Mouse (Mus musculus): Measurements from ENCODE around the gene Adamts9. TPM values are rescaled to one million over a fixed set of nuclear protein-coding genes. Genes with fewer than 3 reads are reported as not detected.

Adamts9 gene
- polyA plus RNA-seq, 1 experiment from 2014 or later = 0.85 TPM

GRCm38 (mm10) chr6:92968718-92969117, 25.4 kb upstream of the Adamts9 start:
- Histone ChIP-seq H3K27me3 (replicated peaks; ENCODE audit: control insufficient read depth, insufficient read depth, low read length) (no peaks in the 10 kb centered on the region), H3K4me1 (ENCODE audit: control insufficient read depth, insufficient read depth, low read length) (no peaks in the 10 kb centered on the region), H3K4me2 (ENCODE audit: low read length) (no peak overlapping the region), H3K36me3 (ENCODE audit: control insufficient read depth, insufficient read depth, low read length) (no peaks in the 10 kb centered on the region), H3K4me3 (ENCODE audit: low read depth, low read length) (no peak overlapping the region), H3K9ac (ENCODE audit: low read length) (no peak overlapping the region), H3K27ac (ENCODE audit: low read depth, low read length) (no peak overlapping the region), H3K9me3 (replicated peaks; ENCODE audit: control insufficient read depth, low read length) (no peaks in the 10 kb centered on the region)
- DNase-seq (ENCODE audit: low spot score) (no peak), ATAC-seq (no peak)
- WGBS = 80% methylated on average over 3 of the region's 3 CpGs

- H3K27me3 ChIP-seq (replicated peaks; ENCODE audit: control insufficient read depth, insufficient read depth, low read length) = no peaks in the 10 kb centered on the region
- H3K9ac ChIP-seq (ENCODE audit: low read length) = no peak overlapping the region
- no peaks in the 10 kb centered on the region for H3K4me1 ChIP-seq (ENCODE audit: control insufficient read depth, insufficient read depth, low read length)
- H3K9me3 ChIP-seq (replicated peaks; ENCODE audit: control insufficient read depth, low read length) = no peaks in the 10 kb centered on the region
- H3K36me3 ChIP-seq (ENCODE audit: control insufficient read depth, insufficient read depth, low read length) = no peaks in the 10 kb centered on the region
- WGBS = 82% methylated on average over 3 of the region's 3 CpGs
- DNase-seq (ENCODE audit: low spot score) = no peak
- H3K27ac ChIP-seq (ENCODE audit: low read depth, low read length) = no peak overlapping the region
- no peak overlapping the region for H3K4me2 ChIP-seq (ENCODE audit: low read length)
- no peak for ATAC-seq
- H3K4me3 ChIP-seq (ENCODE audit: low read depth, low read length) = no peak overlapping the region
Observed at GRCm38 (mm10) chr6:92968216-92968615, 24.9 kb upstream of the Adamts9 start.

- Histone ChIP-seq H3K4me1 (ENCODE audit: control insufficient read depth, insufficient read depth, low read length) (no peaks in the 10 kb centered on the region), H3K9me3 (replicated peaks; ENCODE audit: control insufficient read depth, low read length) (no peaks in the 10 kb centered on the region), H3K36me3 (ENCODE audit: control insufficient read depth, insufficient read depth, low read length) (no peaks in the 10 kb centered on the region), H3K9ac (ENCODE audit: low read length) (no peak overlapping the region), H3K27me3 (replicated peaks; ENCODE audit: control insufficient read depth, insufficient read depth, low read length) (no peaks in the 10 kb centered on the region), H3K4me2 (ENCODE audit: low read length) (no peak overlapping the region), H3K4me3 (ENCODE audit: low read depth, low read length) (no peak overlapping the region), H3K27ac (ENCODE audit: low read depth, low read length) (no peak overlapping the region)
- DNase-seq (ENCODE audit: low spot score) (no peak), ATAC-seq (no peak)
- WGBS = 70% methylated on average over 3 of the region's 3 CpGs
Observed at GRCm38 (mm10) chr6:92962966-92963365, 19.7 kb upstream of the Adamts9 start.

GRCm38 (mm10) chr6:92960997-92961396, 17.7 kb upstream of the Adamts9 start:
- ATAC-seq (no peak), DNase-seq (ENCODE audit: low spot score) (no peak)
- Histone ChIP-seq H3K9me3 (replicated peaks; ENCODE audit: control insufficient read depth, low read length) (no peaks in the 10 kb centered on the region), H3K4me3 (ENCODE audit: low read depth, low read length) (no peak overlapping the region), H3K9ac (ENCODE audit: low read length) (no peak overlapping the region), H3K4me2 (ENCODE audit: low read length) (no peak overlapping the region), H3K27ac (ENCODE audit: low read depth, low read length) (no peak overlapping the region), H3K4me1 (ENCODE audit: control insufficient read depth, insufficient read depth, low read length) (no peaks in the 10 kb centered on the region), H3K27me3 (replicated peaks; ENCODE audit: control insufficient read depth, insufficient read depth, low read length) (no peaks in the 10 kb centered on the region), H3K36me3 (ENCODE audit: control insufficient read depth, insufficient read depth, low read length) (no peaks in the 10 kb centered on the region)
- WGBS = 94% methylated on average over 6 of the region's 6 CpGs

- Histone ChIP-seq H3K36me3 (ENCODE audit: control insufficient read depth, insufficient read depth, low read length) (no peaks in the 10 kb centered on the region), H3K9me3 (replicated peaks; ENCODE audit: control insufficient read depth, low read length) (no peaks in the 10 kb centered on the region), H3K4me2 (ENCODE audit: low read length) (no peak overlapping the region), H3K4me3 (ENCODE audit: low read depth, low read length) (no peak overlapping the region), H3K27me3 (replicated peaks; ENCODE audit: control insufficient read depth, insufficient read depth, low read length) (no peaks in the 10 kb centered on the region), H3K27ac (ENCODE audit: low read depth, low read length) (no peak overlapping the region), H3K4me1 (ENCODE audit: control insufficient read depth, insufficient read depth, low read length) (no peaks in the 10 kb centered on the region), H3K9ac (ENCODE audit: low read length) (no peak overlapping the region)
- WGBS = 88% methylated on average over 2 of the region's 2 CpGs
- ATAC-seq (no peak), DNase-seq (ENCODE audit: low spot score) (no peak)
Observed at GRCm38 (mm10) chr6:92959416-92959815, 16.1 kb upstream of the Adamts9 start.

GRCm38 (mm10) chr6:92947337-92948042, 4.2 kb upstream of the Adamts9 start:
- DNase-seq (ENCODE audit: low spot score) (no peak), ATAC-seq (no peak)
- Histone ChIP-seq H3K9me3 (replicated peaks; ENCODE audit: control insufficient read depth, low read length) (no peaks in the 10 kb centered on the region; the same call in 1 of the 2 replicates), H3K27ac (ENCODE audit: low read depth, low read length) (no peak overlapping the region), H3K27me3 (replicated peaks; ENCODE audit: control insufficient read depth, insufficient read depth, low read length) (peaks cover 23% of the 10 kb centered on the region), H3K4me1 (ENCODE audit: control insufficient read depth, insufficient read depth, low read length) (peaks cover 6% of the 10 kb centered on the region; the same call in 1 of the 2 replicates), H3K4me3 (ENCODE audit: low read depth, low read length) (no peak overlapping the region), H3K36me3 (ENCODE audit: control insufficient read depth, insufficient read depth, low read length) (no peaks in the 10 kb centered on the region), H3K9ac (ENCODE audit: low read length) (no peak overlapping the region), H3K4me2 (ENCODE audit: low read length) (no peak overlapping the region)
- WGBS = 92% methylated on average over 6 of the region's 6 CpGs

- Histone ChIP-seq H3K4me3 (ENCODE audit: low read depth, low read length) (no peak overlapping the region), H3K9ac (ENCODE audit: low read length) (no peak overlapping the region), H3K36me3 (ENCODE audit: control insufficient read depth, insufficient read depth, low read length) (no peaks in the 10 kb centered on the region), H3K4me2 (ENCODE audit: low read length) (no peak overlapping the region), H3K27ac (ENCODE audit: low read depth, low read length) (no peak overlapping the region), H3K4me1 (ENCODE audit: control insufficient read depth, insufficient read depth, low read length) (peaks cover 17% of the 10 kb centered on the region), H3K27me3 (replicated peaks; ENCODE audit: control insufficient read depth, insufficient read depth, low read length) (peaks cover 41% of the 10 kb centered on the region), H3K9me3 (replicated peaks; ENCODE audit: control insufficient read depth, low read length) (no peaks in the 10 kb centered on the region; the same call in 1 of the 2 replicates)
- no peak for ATAC-seq
- DNase-seq (ENCODE audit: low spot score) = no peak
- 50% methylated on average over 7 of the region's 7 CpGs for WGBS
Observed at GRCm38 (mm10) chr6:92944711-92945110, 1.4 kb upstream of the Adamts9 start.

GRCm38 (mm10) chr6:92944048-92944685, 875 bp upstream of the Adamts9 start:
- H3K9ac ChIP-seq (ENCODE audit: low read length) = no peak overlapping the region
- no peak overlapping the region for H3K27ac ChIP-seq (ENCODE audit: low read depth, low read length)
- H3K4me1 ChIP-seq (ENCODE audit: control insufficient read depth, insufficient read depth, low read length) = peaks cover 17% of the 10 kb centered on the region
- DNase-seq (ENCODE audit: low spot score) = no peak
- no peaks in the 10 kb centered on the region; the same call in 1 of the 2 replicates for H3K9me3 ChIP-seq (replicated peaks; ENCODE audit: control insufficient read depth, low read length)
- peak overlapping the region; percentile 88 for H3K4me2 ChIP-seq (ENCODE audit: low read length)
- H3K27me3 ChIP-seq (replicated peaks; ENCODE audit: control insufficient read depth, insufficient read depth, low read length) = peaks cover 41% of the 10 kb centered on the region
- H3K36me3 ChIP-seq (ENCODE audit: control insufficient read depth, insufficient read depth, low read length) = no peaks in the 10 kb centered on the region
- WGBS = 9% methylated on average over 14 of the region's 14 CpGs
- no peak for ATAC-seq
- peak overlapping the region; percentile 53 for H3K4me3 ChIP-seq (ENCODE audit: low read depth, low read length)

GRCm38 (mm10) chr6:92941756-92942420, 1.4 kb downstream of the Adamts9 start:
- peak; percentile 8 for ATAC-seq
- peak; percentile 31 for DNase-seq (ENCODE audit: low spot score)
- no peak overlapping the region for H3K27ac ChIP-seq (ENCODE audit: low read depth, low read length)
- no peaks in the 10 kb centered on the region for H3K36me3 ChIP-seq (ENCODE audit: control insufficient read depth, insufficient read depth, low read length)
- peak overlapping the region; percentile 88 for H3K4me2 ChIP-seq (ENCODE audit: low read length)
- WGBS = under 1% methylated on average over 30 of the region's 30 CpGs
- H3K9ac ChIP-seq (ENCODE audit: low read length) = peak overlapping the region; percentile 53
- peaks cover 41% of the 10 kb centered on the region for H3K27me3 ChIP-seq (replicated peaks; ENCODE audit: control insufficient read depth, insufficient read depth, low read length)
- H3K4me3 ChIP-seq (ENCODE audit: low read depth, low read length) = peak overlapping the region; percentile 53
- no peaks in the 10 kb centered on the region for H3K9me3 ChIP-seq (replicated peaks; ENCODE audit: control insufficient read depth, low read length)
- H3K4me1 ChIP-seq (ENCODE audit: control insufficient read depth, insufficient read depth, low read length) = peaks cover 17% of the 10 kb centered on the region

Measured in forebrain, embryonic 14.5 days (tissue).